In the genomic region with DNA sequence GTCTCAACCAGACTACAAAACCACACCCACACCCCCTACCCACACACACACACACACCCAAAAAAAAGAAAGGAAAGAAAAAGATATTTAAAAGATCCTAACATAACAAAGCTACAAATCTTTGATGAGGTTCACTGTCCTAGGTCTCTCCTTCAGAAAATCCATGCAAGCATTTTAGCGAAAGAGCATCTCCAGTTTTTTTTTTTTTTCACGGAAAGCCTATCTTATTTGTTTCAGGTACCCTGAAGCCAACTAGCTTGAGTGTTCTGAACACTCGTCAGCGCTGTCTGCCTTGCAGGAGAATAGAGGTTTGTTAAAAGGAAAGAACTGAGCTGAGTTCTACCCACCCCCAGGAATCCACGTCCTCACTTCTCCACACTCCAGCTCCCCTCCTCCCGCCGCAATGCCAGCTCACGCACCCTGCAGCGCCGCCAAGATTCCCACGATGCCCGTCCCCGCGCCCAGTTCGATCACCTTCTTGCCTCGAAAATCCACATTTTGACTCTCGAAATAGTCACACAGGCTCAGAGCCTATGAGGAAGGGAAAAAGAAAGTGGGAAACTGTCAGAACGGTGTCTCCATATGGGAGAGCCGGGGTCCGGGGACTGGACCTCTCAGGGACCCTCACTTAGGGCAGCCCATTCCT, we compare ENCODE assay signal across 8 mouse cellular contexts. TPM values are rescaled to one million over a fixed set of nuclear protein-coding genes. Genes with fewer than 3 reads are reported as not detected.
DNase-seq lines count a peak whose midpoint lies in the region; ATAC-seq and TF ChIP-seq lines count a peak whose summit lies in the region.

No protein-coding gene starts in this region.

- TF ChIP-seq POLR2A in MEL (IDR thresholded peaks at IDR 0.05; ENCODE audit: control insufficient read depth in 1 of 2, insufficient read depth in 1 of 2, low read depth in 1 of 2, low read length in 2 of 2, poor library complexity in 1 of 2): no peak

- H3K4me1 ChIP-seq in heart, embryonic 16.5 days (ENCODE audit: control insufficient read depth, insufficient read depth, low read length): peaks cover 10% of the 10 kb centered on the region
- no peaks in the 10 kb centered on the region for H3K4me1 ChIP-seq in MEL (ENCODE audit: control insufficient read depth in 1 of 2, insufficient read depth in 2 of 2, low read length in 2 of 2)
- H3K4me1 ChIP-seq in embryonic facial prominence, embryonic 14.5 days (ENCODE audit: control insufficient read depth, insufficient read depth, low read length): peaks cover 7% of the 10 kb centered on the region
- H3K4me1 ChIP-seq in kidney, postnatal 0 days (replicated peaks; ENCODE audit: insufficient read depth, low read length): peaks cover 9% of the 10 kb centered on the region
- H3K4me1 ChIP-seq in midbrain, embryonic 14.5 days (ENCODE audit: control insufficient read depth, insufficient read depth, low read length): peaks cover 3% of the 10 kb centered on the region; the same call in 1 of the 2 replicates

- peak overlapping the region; percentile 99 for H3K4me3 ChIP-seq in heart, embryonic 16.5 days (ENCODE audit: low read length)
- peak overlapping the region; percentile 88 to 96 for H3K4me3 ChIP-seq in MEL (ENCODE audit: control insufficient read depth in 1 of 2, insufficient read depth in 1 of 2, low read depth in 2 of 2, low read length in 2 of 2)
- H3K4me3 ChIP-seq in embryonic facial prominence, embryonic 14.5 days (ENCODE audit: low read depth, low read length): peak overlapping the region; percentile 71
- peak overlapping the region; percentile 89 for H3K4me3 ChIP-seq in kidney, postnatal 0 days (replicated peaks; ENCODE audit: low read depth, low read length)
- H3K4me3 ChIP-seq in midbrain, embryonic 14.5 days (replicated peaks; ENCODE audit: low read depth, low read length): peak overlapping the region; percentile 65

- peak overlapping the region; percentile 100 for H3K4me2 ChIP-seq in heart, embryonic 16.5 days (ENCODE audit: low read depth, low read length)
- H3K4me2 ChIP-seq in embryonic facial prominence, embryonic 14.5 days (ENCODE audit: low read depth, low read length): peak overlapping the region; percentile 81
- H3K4me2 ChIP-seq in kidney, postnatal 0 days (ENCODE audit: low read length): peak overlapping the region; percentile 99
- peak overlapping the region; percentile 77 for H3K4me2 ChIP-seq in midbrain, embryonic 14.5 days (ENCODE audit: low read length)

- no peak for TF ChIP-seq EP300 in MEL (IDR thresholded peaks at IDR 0.05; ENCODE audit: low read depth in 1 of 2, low read length in 2 of 2)

- H3K27me3 ChIP-seq in heart, embryonic 16.5 days (ENCODE audit: control insufficient read depth, insufficient read depth, low read length): no peaks in the 10 kb centered on the region
- no peaks in the 10 kb centered on the region for H3K27me3 ChIP-seq in MEL (ENCODE audit: control insufficient read depth in 1 of 2, insufficient read depth in 2 of 2, low read length in 2 of 2)
- H3K27me3 ChIP-seq in embryonic facial prominence, embryonic 14.5 days (replicated peaks; ENCODE audit: control insufficient read depth, insufficient read depth, low read length): no peaks in the 10 kb centered on the region
- no peaks in the 10 kb centered on the region for H3K27me3 ChIP-seq in kidney, postnatal 0 days (ENCODE audit: insufficient read depth, low read length)
- no peaks in the 10 kb centered on the region; the same call in 1 of the 2 replicates for H3K27me3 ChIP-seq in midbrain, embryonic 14.5 days (ENCODE audit: control insufficient read depth, insufficient read depth, low read length)

- ATAC-seq in heart, embryonic 16.5 days (replicated peaks; ENCODE audit: extremely low read depth, insufficient read depth, low FRiP score): no peak
- ATAC-seq in embryonic facial prominence, embryonic 14.5 days (ENCODE audit: low read depth): peak; percentile 17; the same call in 1 of the 2 replicates
- ATAC-seq in kidney, postnatal 0 days (replicated peaks; ENCODE audit: low FRiP score, low read depth): no peak
- ATAC-seq in midbrain, embryonic 14.5 days (ENCODE audit: low FRiP score, low TSS enrichment): peak; percentile 19; the same call in 1 of the 2 replicates

- no peak for TF ChIP-seq RAD21 in MEL (IDR thresholded peaks at IDR 0.05; ENCODE audit: low read depth, low read length)

- no peak for TF ChIP-seq CTCF in MEL (IDR thresholded peaks at IDR 0.05 in 2 of 3, conservative IDR thresholded peaks at IDR 0.05 in 1 of 3; ENCODE audit: control insufficient read depth in 1 of 3, insufficient read depth in 1 of 3, low read depth in 2 of 3, low read length in 3 of 3, poor library complexity in 1 of 3, severe bottlenecking in 1 of 3)
- TF ChIP-seq CTCF in kidney, postnatal 0 days (IDR thresholded peaks at IDR 0.05; ENCODE audit: low read depth): no peak

- peaks cover 4% of the 10 kb centered on the region; the same call in 1 of the 2 replicates for H3K79me2 ChIP-seq in MEL (ENCODE audit: control insufficient read depth, insufficient read depth, low read length, poor library complexity)

- 2% methylated on average over 20 of the region's 20 CpGs for WGBS in heart, embryonic 16.5 days
- 1% methylated on average over 20 of the region's 20 CpGs for WGBS in embryonic facial prominence, embryonic 14.5 days
- 1% methylated on average over 20 of the region's 20 CpGs for WGBS in kidney, postnatal 0 days
- WGBS in midbrain, embryonic 14.5 days: 1% methylated on average over 20 of the region's 20 CpGs

- peak overlapping the region; percentile 14; the same call in 1 of the 2 replicates for H3K27ac ChIP-seq in heart, embryonic 16.5 days (ENCODE audit: low read length)
- no peak overlapping the region for H3K27ac ChIP-seq in MEL (ENCODE audit: control insufficient read depth, low read depth, low read length)
- peak overlapping the region; percentile 78 for H3K27ac ChIP-seq in embryonic facial prominence, embryonic 14.5 days (replicated peaks; ENCODE audit: low read depth, low read length)
- peak overlapping the region; percentile 77 for H3K27ac ChIP-seq in kidney, postnatal 0 days
- no peak overlapping the region for H3K27ac ChIP-seq in midbrain, embryonic 14.5 days (replicated peaks; ENCODE audit: low read depth, low read length)

- DNase-seq in heart, adult 18-20 months: no peak
- DNase-seq in MEL (ENCODE audit: low read depth, low spot score): peak; percentile 51
- DNase-seq in embryonic facial prominence, embryonic 14.5 days (ENCODE audit: low spot score): no peak
- DNase-seq in kidney, postnatal 0 days (ENCODE audit: low spot score): no peak
- DNase-seq in midbrain, embryonic 14.5 days: peak; percentile 42
- no peak for DNase-seq in thymus, adult 18-20 months
- no peak for DNase-seq in testis, postnatal 14 days (ENCODE audit: low spot score)

- H3K36me3 ChIP-seq in heart, embryonic 16.5 days (ENCODE audit: control insufficient read depth, insufficient read depth): 0 out of 2 replicates have a peak, but pooled peaks cover 2% of the 10 kb centered on the region
- H3K36me3 ChIP-seq in MEL (ENCODE audit: control insufficient read depth in 1 of 2, insufficient read depth in 2 of 2, low read length in 2 of 2): no peaks in the 10 kb centered on the region; a peak in 1 of 4 replicates
- H3K36me3 ChIP-seq in embryonic facial prominence, embryonic 14.5 days (ENCODE audit: control insufficient read depth, insufficient read depth, low read length): peaks cover 6% of the 10 kb centered on the region; the same call in 1 of the 2 replicates
- H3K36me3 ChIP-seq in kidney, postnatal 0 days (ENCODE audit: insufficient read depth, low read length): 0 out of 2 replicates have a peak, but pooled peaks cover 4% of the 10 kb centered on the region
- no peaks in the 10 kb centered on the region for H3K36me3 ChIP-seq in midbrain, embryonic 14.5 days (ENCODE audit: control insufficient read depth, insufficient read depth, low read length)

- H3K9ac ChIP-seq in heart, embryonic 16.5 days (ENCODE audit: low read length): peak overlapping the region; percentile 84
- peak overlapping the region; percentile 98 for H3K9ac ChIP-seq in MEL (ENCODE audit: control insufficient read depth, low read depth, low read length, poor library complexity, severe bottlenecking)
- H3K9ac ChIP-seq in embryonic facial prominence, embryonic 14.5 days (ENCODE audit: low read depth, low read length): peak overlapping the region; percentile 75
- peak overlapping the region; percentile 73 for H3K9ac ChIP-seq in kidney, postnatal 0 days (ENCODE audit: low read depth, low read length)
- peak overlapping the region; percentile 64 for H3K9ac ChIP-seq in midbrain, embryonic 14.5 days (replicated peaks; ENCODE audit: low read length)

- no peaks in the 10 kb centered on the region for H3K9me3 ChIP-seq in heart, embryonic 16.5 days (replicated peaks; ENCODE audit: control insufficient read depth, low read length)
- H3K9me3 ChIP-seq in MEL (replicated peaks; ENCODE audit: insufficient read depth, low read length): no peaks in the 10 kb centered on the region
- no peaks in the 10 kb centered on the region for H3K9me3 ChIP-seq in embryonic facial prominence, embryonic 14.5 days (ENCODE audit: control insufficient read depth, low read length)
- H3K9me3 ChIP-seq in kidney, postnatal 0 days (replicated peaks; ENCODE audit: low read length): no peaks in the 10 kb centered on the region
- H3K9me3 ChIP-seq in midbrain, embryonic 14.5 days (ENCODE audit: control insufficient read depth, low read length): no peaks in the 10 kb centered on the region

RNA-seq across cellular contexts. Expression of gene Mettl1, which starts 0.5 kb away (rescaled TPM):
- 28.3 and 30.6 TPM in 2 replicates for polyA plus RNA-seq in heart, embryonic 16.5 days (2015; fragmentation: Nextera tagmentation; extraction: Ambion mirVana)
- 1 to 10 TPM; 7.0 to 8.2 TPM for total RNA-seq in heart, adult 18-20 months (2021)
- 32.6 and 35.3 TPM in 2 replicates for total RNA-seq in MEL (2012; rRNA removed)
- polyA plus RNA-seq in MEL (2012; ENCODE audit: insufficient read depth in 1 of 2, insufficient read length in 2 of 2, low read depth in 1 of 2, low replicate concordance in 2 of 2, missing spikeins in 1 of 2): 10 to 100 TPM in 1 of 2 experiments, not detected in 1; 67.3 TPM
- polyA plus RNA-seq in embryonic facial prominence, embryonic 14.5 days (2014; fragmentation: Nextera tagmentation; extraction: Ambion mirVana): 47.7 and 55.9 TPM in 2 replicates
- 37.4 and 40.2 TPM in 2 replicates for polyA plus RNA-seq in kidney, postnatal 0 days (2015; fragmentation: Nextera tagmentation; extraction: Ambion mirVana)
- polyA plus RNA-seq in midbrain, embryonic 14.5 days (2014; fragmentation: Nextera tagmentation; extraction: Ambion mirVana): 17.4 and 20.8 TPM in 2 replicates

RNA-seq across cellular contexts. Expression of gene Eef1akmt3, which starts 0.6 kb away (rescaled TPM):
- polyA plus RNA-seq in heart, embryonic 16.5 days (2015; fragmentation: Nextera tagmentation; extraction: Ambion mirVana): 0.16 and 0.37 TPM in 2 replicates
- total RNA-seq in heart, adult 18-20 months (2021): under 1 TPM in 1 of 2 experiments, not detected in 1; 0.15 TPM
- total RNA-seq in MEL (2012; rRNA removed): 0.27 and 0.42 TPM in 2 replicates
- polyA plus RNA-seq in MEL (2012; ENCODE audit: insufficient read depth in 1 of 2, insufficient read length in 2 of 2, low read depth in 1 of 2, low replicate concordance in 2 of 2, missing spikeins in 1 of 2): 1 to 10 TPM in 1 of 2 experiments, not detected in 1; 2.3 TPM
- 0.84 and 1.0 TPM in 2 replicates for polyA plus RNA-seq in embryonic facial prominence, embryonic 14.5 days (2014; fragmentation: Nextera tagmentation; extraction: Ambion mirVana)
- polyA plus RNA-seq in kidney, postnatal 0 days (2015; fragmentation: Nextera tagmentation; extraction: Ambion mirVana): 0.89 and 1.3 TPM in 2 replicates
- 0.08 and 0.22 TPM in 2 replicates for polyA plus RNA-seq in midbrain, embryonic 14.5 days (2014; fragmentation: Nextera tagmentation; extraction: Ambion mirVana)

RNA-seq across cellular contexts. Expression of gene Cyp27b1, which starts 7.4 kb away (rescaled TPM):
- polyA plus RNA-seq in heart, embryonic 16.5 days (2015; fragmentation: Nextera tagmentation; extraction: Ambion mirVana): 0.08 and 0.14 TPM in 2 replicates
- total RNA-seq in heart, adult 18-20 months (2021): under 1 TPM; 0.20 to 0.23 TPM
- 0.23 TPM in 2 replicates for total RNA-seq in MEL (2012; rRNA removed)
- under 1 TPM in 1 of 2 experiments, not detected in 1; 0.93 TPM for polyA plus RNA-seq in MEL (2012; ENCODE audit: insufficient read depth in 1 of 2, insufficient read length in 2 of 2, low read depth in 1 of 2, low replicate concordance in 2 of 2, missing spikeins in 1 of 2)
- 0.13 and 0.29 TPM in 2 replicates for polyA plus RNA-seq in embryonic facial prominence, embryonic 14.5 days (2014; fragmentation: Nextera tagmentation; extraction: Ambion mirVana)
- 38.9 and 58.0 TPM in 2 replicates for polyA plus RNA-seq in kidney, postnatal 0 days (2015; fragmentation: Nextera tagmentation; extraction: Ambion mirVana)
- polyA plus RNA-seq in midbrain, embryonic 14.5 days (2014; fragmentation: Nextera tagmentation; extraction: Ambion mirVana): not detected in 2 replicates

RNA-seq across cellular contexts. Expression of gene Tsfm, which starts 10.1 kb away (rescaled TPM):
- polyA plus RNA-seq in heart, embryonic 16.5 days (2015; fragmentation: Nextera tagmentation; extraction: Ambion mirVana): 89.3 and 93.4 TPM in 2 replicates
- total RNA-seq in heart, adult 18-20 months (2021): 10 to 100 TPM; 57.3 to 71.6 TPM
- total RNA-seq in MEL (2012; rRNA removed): 88.9 and 90.0 TPM in 2 replicates
- polyA plus RNA-seq in MEL (2012; ENCODE audit: insufficient read depth in 1 of 2, insufficient read length in 2 of 2, low read depth in 1 of 2, low replicate concordance in 2 of 2, missing spikeins in 1 of 2): 10 to 100 TPM in 1 of 2 experiments, not detected in 1; 84.7 TPM
- polyA plus RNA-seq in embryonic facial prominence, embryonic 14.5 days (2014; fragmentation: Nextera tagmentation; extraction: Ambion mirVana): 61.0 and 61.3 TPM in 2 replicates
- polyA plus RNA-seq in kidney, postnatal 0 days (2015; fragmentation: Nextera tagmentation; extraction: Ambion mirVana): 97.3 and 109 TPM in 2 replicates
- 56.0 and 64.9 TPM in 2 replicates for polyA plus RNA-seq in midbrain, embryonic 14.5 days (2014; fragmentation: Nextera tagmentation; extraction: Ambion mirVana)

RNA-seq across cellular contexts. Expression of gene March9, which starts 19.3 kb away (rescaled TPM):
- 0.12 and 0.32 TPM in 2 replicates for polyA plus RNA-seq in heart, embryonic 16.5 days (2015; fragmentation: Nextera tagmentation; extraction: Ambion mirVana)
- 1 to 10 TPM; 2.9 to 3.5 TPM for total RNA-seq in heart, adult 18-20 months (2021)
- total RNA-seq in MEL (2012; rRNA removed): 2.1 and 2.3 TPM in 2 replicates
- 1 to 10 TPM in 1 of 2 experiments, not detected in 1; 5.2 TPM for polyA plus RNA-seq in MEL (2012; ENCODE audit: insufficient read depth in 1 of 2, insufficient read length in 2 of 2, low read depth in 1 of 2, low replicate concordance in 2 of 2, missing spikeins in 1 of 2)
- polyA plus RNA-seq in embryonic facial prominence, embryonic 14.5 days (2014; fragmentation: Nextera tagmentation; extraction: Ambion mirVana): 1.5 and 2.0 TPM in 2 replicates
- 1.6 and 1.9 TPM in 2 replicates for polyA plus RNA-seq in kidney, postnatal 0 days (2015; fragmentation: Nextera tagmentation; extraction: Ambion mirVana)
- polyA plus RNA-seq in midbrain, embryonic 14.5 days (2014; fragmentation: Nextera tagmentation; extraction: Ambion mirVana): 11.8 and 17.4 TPM in 2 replicates

Comparison
In these comparisons a context has a peak if more than half of its experiments do, and no peak if none do; other contexts are left out.
1. ATAC-seq: peak in embryonic facial prominence, embryonic 14.5 days (single experiment) and midbrain, embryonic 14.5 days (single experiment); none in heart, embryonic 16.5 days (single experiment) and kidney, postnatal 0 days (single experiment).
2. H3K27ac ChIP-seq: peak in heart, embryonic 16.5 days (single experiment), embryonic facial prominence, embryonic 14.5 days (single experiment) and kidney, postnatal 0 days (single experiment); none in MEL (single experiment) and midbrain, embryonic 14.5 days (single experiment).
3. DNase-seq: peak in MEL (single experiment) and midbrain, embryonic 14.5 days (single experiment); none in heart, adult 18-20 months (0 of 2), embryonic facial prominence, embryonic 14.5 days (single experiment), kidney, postnatal 0 days (single experiment), thymus, adult 18-20 months (0 of 2) and testis, postnatal 14 days (single experiment).
4. RNA of gene Cyp27b1, which starts 7.4 kb away (polyA plus RNA-seq): 38.9 to 58.0 TPM in kidney, postnatal 0 days; 0.93 TPM in MEL, 0.13 to 0.29 TPM in embryonic facial prominence, embryonic 14.5 days, 0.08 to 0.14 TPM in heart, embryonic 16.5 days and not detected in midbrain, embryonic 14.5 days; every median in the first group is over 10 times any median in the second.
5. Peak in every context shown above with its lines, with median percentiles within 50 percentile points of each other: H3K4me2 ChIP-seq, H3K4me3 ChIP-seq and H3K9ac ChIP-seq.